Mouse (Mus musculus) brain, embryonic 14.5 days (tissue): ENCODE results near the gene Rbm20.

Experiments used
- CTCF ChIP-seq: fragments of 200-500 bp; IDR thresholded peaks from 2 replicates; pipeline ENCODE4 v1.5.1; 2012; ENCODE audit warnings: inconsistent platforms, mild to moderate bottlenecking, moderate library complexity, borderline replicate concordance; ENCODE audit not compliant: insufficient read depth, insufficient read length; ENCODE audit errors: extremely low read depth
- POLR2A ChIP-seq: fragments of 200-500 bp; IDR thresholded peaks from 2 replicates; pipeline ENCODE4 v1.6.1; 2012; ENCODE audit warnings: mild to moderate bottlenecking, inconsistent platforms, borderline replicate concordance; ENCODE audit not compliant: poor library complexity, insufficient read depth, insufficient read length, severe bottlenecking; ENCODE audit errors: extremely low read depth

DNA sequence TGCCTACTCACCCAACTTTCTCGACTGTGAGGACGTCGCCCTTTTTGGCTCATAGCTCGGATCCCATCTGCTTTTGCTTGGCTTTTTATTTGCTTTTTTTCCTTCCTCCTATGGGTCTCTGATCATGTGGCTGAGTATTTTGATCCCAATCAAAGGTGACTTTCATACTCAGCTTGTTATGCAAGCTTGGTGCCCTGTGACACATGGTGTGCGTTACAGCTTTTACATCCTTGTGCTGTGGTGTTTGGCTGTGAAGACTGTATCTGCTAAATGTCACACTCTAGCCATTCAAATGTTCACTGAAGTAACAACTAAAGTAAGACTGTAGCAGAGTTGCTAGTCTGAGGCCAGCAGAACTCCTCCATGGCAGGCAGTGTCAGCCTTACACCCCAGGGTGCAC, 109.7 kb downstream of the Rbm20 start:
- TF ChIP-seq CTCF (no peak), POLR2A (no peak)
